Mouse (Mus musculus) cerebellum, postnatal 10 days (tissue): ENCODE results near the gene Senp3.
A peak's percentile ranks its signal among the peaks of the same experiment; 100 is the strongest.
"Not testable (repeated sequence)": the region's sequence is repeated elsewhere in the genome, so short reads cannot be mapped to it uniquely, and the experiment has no call there.

Experiments
- DNase-seq, 2 experiments: peaks; one replicate each; pipeline ENCODE4 v3.0.0; 2021; ENCODE audit warnings: mixed read lengths in 2 of 2

Gene Senp3

GRCm38 (mm10) chr11:69645860-69646259 is 36.0 kb downstream of the Senp3 start:
- no peak for DNase-seq

- DNase-seq, result no peak
Measured at GRCm38 (mm10) chr11:69635471-69635870, 46.4 kb downstream of the Senp3 start.

- no peak for DNase-seq
Measured at GRCm38 (mm10) chr11:69633128-69633866, 48.6 kb downstream of the Senp3 start.

GRCm38 (mm10) chr11:69632284-69633089 is 49.4 kb downstream of the Senp3 start, which contains the start of gene Fxr2:
TSS of gene Fxr2 (plus strand) at chr11:69632990.
- peak; percentile 100 for DNase-seq

GRCm38 (mm10) chr11:69629802-69630201 is 52.1 kb downstream of the Senp3 start:
- DNase-seq, result peak in 1 of 2 experiments; percentile 50

- DNase-seq, result peak; percentile 92 to 94
Measured at GRCm38 (mm10) chr11:69628286-69628685, 53.6 kb downstream of the Senp3 start.

- DNase-seq, result not testable (repeated sequence)
Measured at GRCm38 (mm10) chr11:69624339-69624738, 57.5 kb downstream of the Senp3 start.
